Mouse (Mus musculus) testis, adult 2 months (tissue): ENCODE data around the gene Synpo2.

Source experiments
- CTCF ChIP-seq: fragments of 200-500 bp; IDR thresholded peaks from 2 replicates; pipeline ENCODE4 v1.5.1; 2012; ENCODE audit warnings: low read depth, mild to moderate bottlenecking, inconsistent platforms, low read length, moderate library complexity; ENCODE audit not compliant: control insufficient read depth, insufficient read depth, insufficient replicate concordance
- POLR2A ChIP-seq: fragments of 200-500 bp; IDR thresholded peaks from 2 replicates; pipeline ENCODE4 v1.6.1; 2012; ENCODE audit warnings: low read depth, mild to moderate bottlenecking, inconsistent platforms, low read length, moderate library complexity; ENCODE audit not compliant: control insufficient read depth

DNA sequence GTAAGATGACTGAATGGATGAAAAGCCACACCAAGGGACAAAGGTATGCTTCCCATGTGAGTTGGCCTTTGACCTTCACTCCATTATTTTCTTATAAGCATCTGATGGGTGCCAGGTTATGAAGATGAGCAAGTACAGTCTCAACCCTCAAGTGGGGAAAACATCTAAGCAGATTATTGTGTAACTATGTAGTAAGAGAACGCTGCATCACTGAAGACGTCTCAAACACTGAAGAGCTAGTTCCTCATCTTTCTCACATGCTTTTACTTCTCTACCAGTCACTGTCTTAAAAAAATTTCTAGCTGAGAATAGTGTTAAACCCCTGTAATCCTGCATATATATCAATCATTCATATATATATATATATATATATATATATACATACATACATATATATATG lies 34.2 kb downstream of the Synpo2 start:
- TF ChIP-seq POLR2A (no peak), CTCF (no peak)
